Comparison of ENCODE assay signal across 8 mouse cellular contexts in the genomic region with DNA sequence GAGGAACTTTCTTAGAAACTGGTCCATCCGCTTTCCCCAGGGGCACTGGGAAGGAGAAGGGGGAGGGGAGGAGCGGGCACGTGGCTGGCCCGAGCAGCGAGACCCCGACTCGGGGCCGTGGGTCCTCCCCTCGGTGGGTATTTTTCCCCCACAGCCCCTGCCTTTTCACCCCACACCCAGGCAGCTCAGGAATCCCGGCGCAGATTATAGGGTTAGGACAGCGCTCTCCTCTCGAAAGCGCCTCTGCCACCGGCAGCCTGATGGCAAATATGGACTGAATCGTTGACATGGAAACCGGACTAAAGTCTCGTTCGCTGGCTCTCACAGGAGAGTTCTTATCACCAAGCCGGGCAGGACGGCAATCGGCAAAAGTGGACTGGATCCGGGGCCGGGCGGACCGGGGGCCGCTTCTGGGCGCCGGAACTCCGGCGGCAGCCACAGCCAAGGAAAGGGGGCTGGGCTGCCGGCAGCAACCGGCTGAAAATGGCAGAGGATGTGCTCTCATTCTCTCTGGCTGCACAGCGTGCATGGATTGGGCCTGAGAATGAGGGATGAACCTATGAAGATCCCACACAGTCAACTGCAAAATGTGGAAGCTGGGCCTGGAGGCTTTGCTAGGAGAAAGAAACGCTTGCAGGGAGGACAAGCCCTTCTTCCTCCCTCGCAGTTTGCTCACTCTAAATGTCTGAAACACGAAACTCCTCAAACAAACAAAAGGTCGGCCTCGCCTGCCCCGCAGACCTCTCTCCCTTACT. TPM values are rescaled to one million over a fixed set of nuclear protein-coding genes. Genes with fewer than 3 reads are reported as not detected.
DNase-seq lines count a peak whose midpoint lies in the region; ATAC-seq lines count a peak whose summit lies in the region.

A gene (minus strand): TSS at position 256 of the 755 bp plus-strand sequence.

- H3K4me1 ChIP-seq in hindbrain, embryonic 14.5 days (replicated peaks; ENCODE audit: control insufficient read depth, insufficient read depth, low read length) = peaks cover 21% of the 10 kb centered on the region

- peak within 1 kb of the TSS; percentile 99 for H3K4me2 ChIP-seq in hindbrain, embryonic 14.5 days (replicated peaks)

- no peaks in the 10 kb centered on the region for H3K36me3 ChIP-seq in hindbrain, embryonic 14.5 days (replicated peaks; ENCODE audit: control insufficient read depth, insufficient read depth)

- DNase-seq in R1 (ENCODE audit: low read depth, low spot score) = peak; percentile 97
- DNase-seq in cerebellum, postnatal 25 days = peak; percentile 96 to 97
- peak; percentile 89 to 92 for DNase-seq in frontal cortex, postnatal 25 days (ENCODE audit: low spot score in 2 of 2)
- peak; percentile 89 for DNase-seq in hindbrain, embryonic 14.5 days (ENCODE audit: low spot score)
- peak; percentile 94 to 96 for DNase-seq in layer of hippocampus, postnatal 36 days
- peak; percentile 97 for DNase-seq in lung, postnatal 36 days
- DNase-seq in retina, postnatal 1 day = peak; percentile 98
- DNase-seq in urinary bladder, adult 18-20 months (ENCODE audit: low spot score in 2 of 2) = peak; percentile 91 to 94

- peak; percentile 68 for ATAC-seq in hindbrain, embryonic 14.5 days (ENCODE audit: low FRiP score)

- peak within 1 kb of the TSS; percentile 100 for H3K4me3 ChIP-seq in hindbrain, embryonic 14.5 days (replicated peaks; ENCODE audit: low read length)

- peak within 1 kb of the TSS; percentile 100 for H3K9ac ChIP-seq in hindbrain, embryonic 14.5 days

- peak within 1 kb of the TSS; percentile 98 for H3K27ac ChIP-seq in hindbrain, embryonic 14.5 days

- H3K27me3 ChIP-seq in hindbrain, embryonic 14.5 days (ENCODE audit: control insufficient read depth, insufficient read depth, low read length) = no peaks in the 10 kb centered on the region

- H3K9me3 ChIP-seq in hindbrain, embryonic 14.5 days (ENCODE audit: control insufficient read depth, low read length) = no peaks in the 10 kb centered on the region

- WGBS in hindbrain, embryonic 14.5 days = under 1% methylated on average over 39 of the region's 40 CpGs

RNA-seq across cellular contexts. Expression of the gene that starts here (rescaled TPM):
- polyA plus RNA-seq in hindbrain, embryonic 14.5 days (2014; fragmentation: Nextera tagmentation; extraction: Ambion mirVana) = 35.5 and 37.8 TPM in 2 replicates
- 10 to 100 TPM; 75.1 to 87.6 TPM for total RNA-seq in layer of hippocampus, postnatal 36 days (2021)

Comparison
In these comparisons a context has a peak if more than half of its experiments do, and no peak if none do; other contexts are left out.
1. Peak in every context shown above with its lines: DNase-seq, ATAC-seq, H3K4me3 ChIP-seq and H3K27ac ChIP-seq.